Mouse (Mus musculus): ENCODE data around the gene Ano10. TPM values are rescaled to one million over a fixed set of nuclear protein-coding genes. Genes with fewer than 3 reads are reported as not detected.

The Ano10 gene
- polyA plus RNA-seq, 1 experiment: 0.69 TPM

DNA sequence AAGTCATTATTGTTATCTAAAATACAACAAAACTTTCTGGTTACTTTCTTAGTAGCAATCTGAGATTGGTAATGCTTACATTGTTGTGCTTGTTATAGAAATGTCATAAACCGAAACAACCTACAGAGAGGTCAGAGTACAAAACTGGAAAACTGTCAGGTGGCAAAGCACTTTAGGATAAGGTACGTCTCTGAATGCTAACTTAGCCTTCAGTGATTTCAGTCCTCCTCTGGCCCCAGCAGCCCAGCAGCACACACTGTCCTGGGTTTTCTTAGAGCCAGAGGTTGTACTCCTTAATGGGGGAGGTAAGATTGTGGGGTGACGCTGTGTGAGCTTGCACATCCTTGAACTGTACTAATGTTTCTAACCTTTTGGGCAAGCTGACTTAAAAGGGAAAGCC, 22.9 kb downstream of the Ano10 start:
- TF ChIP-seq GATA1 (IDR thresholded peaks at IDR 0.05; ENCODE audit: low read length): no peak

DNA sequence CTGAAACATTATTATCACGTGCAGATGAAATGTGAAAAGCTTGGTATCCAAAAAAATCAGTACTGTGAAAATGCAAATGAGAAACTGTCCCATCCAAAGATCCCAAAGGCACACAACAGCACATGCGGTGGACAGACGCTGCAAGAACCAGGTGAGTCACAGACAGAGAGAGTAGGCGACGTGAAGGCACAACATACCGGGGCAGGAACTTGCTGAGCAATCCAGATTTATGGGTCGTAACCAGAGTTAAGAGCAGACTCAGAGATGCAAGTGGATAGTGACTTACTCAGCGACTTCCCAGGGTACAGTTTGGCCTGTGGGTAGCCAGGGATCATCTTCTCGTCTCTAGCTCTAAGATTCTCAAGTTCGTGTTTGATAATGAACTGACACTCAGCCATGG, 23.3 kb downstream of the Ano10 start:
- TF ChIP-seq GATA1 (IDR thresholded peaks at IDR 0.05; ENCODE audit: low read length): no peak

- TF ChIP-seq GATA1 (IDR thresholded peaks at IDR 0.05; ENCODE audit: low read length): no peak
These were observed 24.8 kb downstream of the Ano10 start for GRCm38 (mm10) chr9:122269256-122270041.

- TF ChIP-seq GATA1 (IDR thresholded peaks at IDR 0.05; ENCODE audit: low read length): no peak
These were observed 28.6 kb downstream of the Ano10 start for GRCm38 (mm10) chr9:122265526-122266210.

DNA sequence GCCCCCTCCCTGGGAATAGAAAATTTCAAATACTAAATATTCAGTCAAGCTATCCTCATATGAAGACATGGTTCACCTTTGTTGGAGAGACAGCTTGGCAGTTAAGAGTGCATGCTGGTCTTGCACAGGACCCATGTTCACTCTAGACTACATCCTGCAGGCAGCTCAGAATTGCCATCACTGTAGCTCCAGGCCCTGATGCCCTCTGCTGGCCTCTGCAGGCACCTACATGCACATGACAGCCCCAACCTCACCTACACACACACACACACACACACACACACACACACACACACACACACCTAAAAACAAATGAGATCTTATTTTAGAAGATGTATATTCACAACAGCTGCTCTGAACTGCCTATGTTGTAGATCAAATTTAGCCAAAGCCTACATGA, 31.1 kb downstream of the Ano10 start:
- TF ChIP-seq GATA1 (IDR thresholded peaks at IDR 0.05; ENCODE audit: low read length): no peak

GRCm38 (mm10) chr9:122254386-122254785, 39.8 kb downstream of the Ano10 start:
- no peak for TF ChIP-seq GATA1 (IDR thresholded peaks at IDR 0.05; ENCODE audit: low read length)

DNA sequence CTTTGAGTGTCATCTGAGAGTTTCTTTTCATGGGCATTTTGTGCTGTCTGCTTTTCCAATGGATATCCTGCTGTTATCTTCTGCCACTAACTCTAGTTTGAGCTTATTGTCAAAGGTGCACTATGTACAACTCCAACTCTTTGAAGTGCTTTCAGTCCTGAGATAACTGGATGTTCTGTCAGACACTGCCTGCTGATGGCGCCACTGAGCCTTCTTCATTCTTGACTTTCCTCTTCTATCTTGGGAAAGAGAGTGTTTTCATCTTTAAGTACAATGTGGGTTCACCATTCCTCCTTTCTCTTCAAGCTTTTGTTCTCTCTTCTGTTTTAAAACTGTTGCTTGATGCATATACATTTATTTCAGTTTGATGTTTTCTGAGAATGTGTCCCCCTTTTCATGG, 42.1 kb downstream of the Ano10 start:
- no peak for TF ChIP-seq GATA1 (IDR thresholded peaks at IDR 0.05; ENCODE audit: low read length)

DNA sequence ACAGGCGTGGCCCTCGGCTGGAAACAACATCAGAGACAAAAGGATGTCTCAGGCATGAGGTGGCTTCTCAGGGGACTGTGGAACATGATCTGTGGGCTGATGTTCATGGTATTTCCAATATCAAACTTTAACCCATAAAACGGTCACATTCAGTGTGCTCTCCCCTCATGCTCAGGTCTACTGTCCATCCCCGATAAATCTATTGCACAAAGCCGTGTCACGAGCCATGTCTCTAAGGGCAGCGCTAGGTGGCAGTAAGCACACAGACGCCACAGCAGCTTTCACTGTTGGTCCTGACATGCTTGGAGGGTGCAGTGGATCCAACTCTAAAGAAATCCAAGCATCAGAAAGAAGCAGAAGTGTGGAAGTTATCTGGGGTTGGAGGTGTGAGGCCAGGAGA, 46.1 kb downstream of the Ano10 start:
- TF ChIP-seq GATA1 (IDR thresholded peaks at IDR 0.05; ENCODE audit: low read length): no peak

DNA sequence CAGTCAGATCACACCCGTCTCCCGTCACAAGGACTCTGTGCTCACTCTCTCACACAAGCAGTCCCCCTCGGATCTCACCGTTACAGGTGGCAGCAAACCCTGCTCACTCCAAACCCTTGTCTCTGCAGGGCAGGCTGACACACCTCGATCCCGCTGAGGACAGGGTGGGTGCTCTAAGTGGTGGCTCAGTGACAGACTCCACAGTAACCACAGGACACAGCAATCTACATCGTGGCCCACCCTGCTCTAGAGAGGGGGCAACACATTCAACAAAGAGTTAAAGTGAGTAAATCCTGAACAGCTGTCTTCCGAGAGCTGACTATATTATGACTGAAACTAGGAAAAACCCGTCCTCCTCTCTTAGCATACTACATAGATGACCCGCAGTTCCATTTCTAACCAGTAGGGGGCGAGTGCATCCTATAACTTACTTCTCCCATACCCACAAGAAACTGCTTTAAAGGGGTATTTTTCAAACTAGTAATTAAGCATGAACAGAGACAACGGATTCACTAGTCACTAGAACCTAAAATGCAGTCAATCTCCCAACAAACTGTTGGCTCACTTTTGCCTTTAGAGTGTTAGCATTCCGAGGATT, 46.7 kb downstream of the Ano10 start:
- TF ChIP-seq GATA1 (IDR thresholded peaks at IDR 0.05; ENCODE audit: low read length): no peak

GRCm38 (mm10) chr9:122245879-122246278, 48.3 kb downstream of the Ano10 start:
- no peak for TF ChIP-seq GATA1 (IDR thresholded peaks at IDR 0.05; ENCODE audit: low read length)

DNA sequence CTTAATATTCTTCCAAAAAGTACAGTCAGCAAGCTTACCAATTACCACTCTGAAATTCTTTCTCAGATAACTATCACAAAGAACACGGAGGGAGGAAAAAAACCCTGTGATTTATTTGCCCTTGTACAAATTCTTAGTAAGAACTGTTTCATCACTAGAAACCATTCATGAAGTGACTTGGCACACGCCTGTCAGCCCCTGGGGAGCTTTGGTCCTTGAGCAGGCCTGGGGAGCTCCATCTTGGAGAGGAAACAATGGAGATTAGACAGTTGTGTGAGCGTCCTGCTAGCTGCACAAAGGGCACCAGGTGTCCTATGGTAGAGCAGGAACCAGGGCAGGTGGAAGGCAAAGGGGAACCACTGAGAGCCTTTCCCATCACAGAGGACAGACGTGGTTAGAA, 48.8 kb downstream of the Ano10 start:
- no peak for TF ChIP-seq GATA1 (IDR thresholded peaks at IDR 0.05; ENCODE audit: low read length)

GRCm38 (mm10) chr9:122244800-122245165, 49.4 kb downstream of the Ano10 start:
- no peak for TF ChIP-seq GATA1 (IDR thresholded peaks at IDR 0.05; ENCODE audit: low read length)

GRCm38 (mm10) chr9:122244080-122244799, 50.0 kb downstream of the Ano10 start:
- no peak for TF ChIP-seq GATA1 (IDR thresholded peaks at IDR 0.05; ENCODE audit: low read length)

GRCm38 (mm10) chr9:122243297-122243696, 50.9 kb downstream of the Ano10 start:
- TF ChIP-seq GATA1 (IDR thresholded peaks at IDR 0.05; ENCODE audit: low read length): no peak

- TF ChIP-seq GATA1 (IDR thresholded peaks at IDR 0.05; ENCODE audit: low read length): no peak
These were observed 51.4 kb downstream of the Ano10 start for GRCm38 (mm10) chr9:122242856-122243255.

DNA sequence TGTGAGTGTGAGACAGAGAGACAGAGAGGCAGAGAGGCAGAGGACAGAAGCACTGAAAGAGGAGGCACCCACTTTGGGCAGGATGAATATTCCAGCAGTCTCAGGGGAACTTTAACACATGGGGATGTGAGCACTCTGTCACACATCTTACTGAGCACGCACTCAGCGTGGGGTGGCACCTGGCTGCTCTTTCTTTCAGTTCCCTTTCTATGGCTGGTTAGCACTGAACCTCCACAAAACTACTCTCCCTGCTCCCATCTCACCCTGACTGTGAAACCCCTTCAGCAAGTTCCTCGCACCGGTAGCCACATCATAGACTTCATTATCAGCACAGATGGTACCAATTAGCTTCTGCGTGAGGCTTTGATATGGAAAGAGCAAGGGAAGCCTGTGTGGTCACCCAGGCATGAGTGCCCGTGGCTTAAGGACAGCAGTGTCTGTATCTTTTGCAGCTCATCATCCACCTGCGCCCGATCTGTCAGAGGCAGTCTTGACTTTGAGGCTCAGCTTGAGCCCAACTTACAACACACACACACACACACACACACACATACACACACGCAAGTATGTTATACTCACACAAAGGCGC, 52.3 kb downstream of the Ano10 start:
- TF ChIP-seq GATA1 (IDR thresholded peaks at IDR 0.05; ENCODE audit: low read length): no peak

Measured in G1E-ER4 (cell line).